Mouse (Mus musculus): ENCODE measurements at regions not wholly inside any gene's neighbourhood (a gene's known extent, or its start where the extent isn't known, plus 50 kb on each side); places are given as distances from the start of the nearest gene placed in this dataset.

- TF ChIP-seq POLR2A (IDR thresholded peaks at IDR 0.05; ENCODE audit: insufficient read depth, low read depth, low read length) (no peak), CTCF (IDR thresholded peaks at IDR 0.05; ENCODE audit: insufficient read depth, low read depth, low read length) (no peak)
Measured at GRCm38 (mm10) chr4:87715212-87715933, 317.8 kb downstream of the Mllt3 start.
